Mouse (Mus musculus) cerebellum, adult 18-20 months (tissue): Measurements from ENCODE around the gene Mmp9.

Experiments used
- DNase-seq, 2 experiments: peaks; one replicate each; pipeline ENCODE4 v3.0.0; 2021

Mmp9 gene

DNA sequence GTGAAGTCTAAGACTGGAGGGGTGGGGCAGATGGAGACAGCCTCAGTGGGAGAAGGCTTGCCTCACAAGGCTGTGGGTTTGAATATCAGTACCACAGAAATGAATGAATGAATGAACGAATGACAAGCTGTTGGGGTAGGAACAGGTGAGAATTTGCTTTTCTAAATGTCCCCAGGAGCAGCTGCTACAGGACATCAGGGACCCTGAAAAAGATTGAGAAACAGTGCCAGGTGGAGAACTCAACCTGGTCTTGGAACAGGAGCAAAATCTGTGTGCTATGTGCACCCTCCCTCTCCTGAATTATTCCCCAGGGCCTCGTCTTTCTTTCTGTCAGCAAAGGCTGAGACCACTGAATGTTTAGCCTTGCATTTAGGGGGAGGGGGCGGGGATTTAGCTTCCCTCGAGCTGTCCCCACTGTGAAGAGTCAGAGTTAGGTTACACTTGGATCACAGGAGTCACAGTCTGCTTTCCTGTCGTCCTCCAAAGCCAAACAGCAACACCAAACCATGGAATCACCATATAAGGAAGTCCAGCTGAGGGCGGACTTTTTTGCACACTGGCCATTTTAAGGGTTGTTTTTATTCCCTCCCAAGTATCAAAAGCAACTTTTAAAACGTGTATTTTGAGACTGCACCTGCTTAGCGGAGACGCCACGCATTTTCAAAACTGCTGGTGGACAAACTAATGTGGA lies at the start of gene Mmp9:
Mmp9 (plus strand) TSS at position 641 of the 691 bp plus-strand sequence.
- no peak for DNase-seq

- DNase-seq: no peak
These were observed 49.3 kb upstream of the Mmp9 start for GRCm38 (mm10) chr2:164891056-164891834.

- DNase-seq: peak; percentile 70 to 71
These were observed 48.5 kb upstream of the Mmp9 start for GRCm38 (mm10) chr2:164891908-164892695.

GRCm38 (mm10) chr2:164892696-164893216 lies 47.8 kb upstream of the Mmp9 start:
- DNase-seq: peak; percentile 51 to 66

GRCm38 (mm10) chr2:164894048-164894447 lies 46.5 kb upstream of the Mmp9 start:
- no peak for DNase-seq

GRCm38 (mm10) chr2:164894644-164895043 lies 45.9 kb upstream of the Mmp9 start:
- no peak for DNase-seq

DNA sequence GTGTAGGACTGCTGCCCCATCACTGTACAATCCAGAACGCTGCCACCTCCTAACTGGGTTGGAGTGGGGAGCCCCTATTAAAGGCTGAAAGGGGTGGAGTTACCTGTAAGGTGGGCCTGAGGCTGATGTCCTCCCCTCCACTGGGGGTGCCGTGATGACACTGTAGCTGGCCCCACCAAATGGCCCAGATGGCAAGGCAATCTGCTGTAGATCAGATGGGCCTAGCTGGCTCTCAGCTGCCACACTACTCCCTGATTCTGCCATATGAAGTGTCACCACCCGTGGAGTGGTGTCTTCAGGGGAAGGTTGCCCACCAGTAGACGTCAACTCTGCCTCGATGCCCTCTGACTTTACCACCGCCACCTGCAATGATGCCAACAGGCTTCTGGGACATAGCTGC lies 44.7 kb upstream of the Mmp9 start:
- DNase-seq: no peak

DNA sequence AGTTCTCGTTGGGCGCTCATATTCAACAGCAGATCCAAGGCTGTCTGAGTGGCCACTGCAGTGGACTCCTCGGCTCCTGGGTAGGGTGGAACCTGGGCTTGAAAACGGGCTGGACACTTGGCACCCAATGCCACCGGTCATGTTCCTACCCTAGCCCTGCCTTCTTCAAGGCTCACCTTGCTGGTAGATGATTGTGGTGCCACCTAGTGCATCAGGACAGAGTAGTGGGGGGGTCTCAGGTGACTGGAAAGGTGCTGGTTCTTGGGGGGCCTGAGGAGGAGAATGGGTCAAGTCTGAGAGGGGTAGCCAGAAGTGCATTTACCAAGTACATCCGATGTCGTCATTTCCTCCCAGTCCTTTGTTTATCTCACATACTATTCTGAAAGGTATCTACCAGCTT lies 42.6 kb upstream of the Mmp9 start:
- no peak for DNase-seq

DNA sequence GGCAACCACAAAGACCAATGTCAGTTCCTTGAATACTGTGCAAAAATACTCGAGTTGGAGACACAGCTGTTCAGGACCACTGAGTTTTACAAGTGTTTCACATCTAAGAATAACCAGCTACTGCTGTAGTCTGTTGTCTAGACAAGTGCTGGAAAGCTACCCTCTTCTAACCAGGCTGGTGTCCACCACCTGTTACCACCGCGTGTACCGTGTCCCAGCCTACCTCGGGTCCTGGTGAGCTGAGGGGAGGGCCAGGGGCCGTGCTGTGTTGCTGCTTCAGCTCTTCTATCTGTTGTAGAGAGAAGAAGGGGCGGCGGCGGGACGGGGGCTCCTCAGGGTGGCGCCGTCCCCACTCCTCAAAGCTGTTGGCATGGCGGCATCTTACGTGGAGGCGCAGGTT lies 41.5 kb upstream of the Mmp9 start:
- no peak for DNase-seq

GRCm38 (mm10) chr2:164899723-164900459 lies 40.7 kb upstream of the Mmp9 start:
- no peak for DNase-seq

GRCm38 (mm10) chr2:164901380-164901779 lies 39.2 kb upstream of the Mmp9 start:
- peak; percentile 48 to 61 for DNase-seq

- DNase-seq: no peak
These were observed 37.1 kb upstream of the Mmp9 start for GRCm38 (mm10) chr2:164903496-164903895.

DNA sequence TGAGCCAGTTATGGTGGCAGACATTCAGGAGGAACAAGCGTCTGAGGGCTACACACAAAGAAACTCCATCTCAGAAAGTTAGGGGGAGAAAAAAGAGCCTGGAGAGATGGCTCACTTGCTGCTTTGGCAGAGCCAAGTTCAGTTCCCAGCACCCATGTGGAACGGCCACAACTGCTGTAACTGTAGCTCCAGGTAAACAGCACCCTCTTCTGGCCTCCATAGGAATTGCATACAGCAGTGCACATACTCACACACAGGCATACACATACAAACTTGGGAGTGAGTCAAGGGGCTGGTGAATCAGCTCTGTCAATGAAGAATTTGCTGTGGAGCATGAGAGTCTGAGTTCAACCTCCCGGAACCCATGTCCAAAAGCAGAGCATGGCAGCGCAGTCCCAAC lies 34.5 kb upstream of the Mmp9 start:
- no peak for DNase-seq

- no peak for DNase-seq
These were observed 33.1 kb upstream of the Mmp9 start for GRCm38 (mm10) chr2:164907511-164907910.

- no peak for DNase-seq
These were observed 32.6 kb upstream of the Mmp9 start for GRCm38 (mm10) chr2:164908011-164908410.

DNA sequence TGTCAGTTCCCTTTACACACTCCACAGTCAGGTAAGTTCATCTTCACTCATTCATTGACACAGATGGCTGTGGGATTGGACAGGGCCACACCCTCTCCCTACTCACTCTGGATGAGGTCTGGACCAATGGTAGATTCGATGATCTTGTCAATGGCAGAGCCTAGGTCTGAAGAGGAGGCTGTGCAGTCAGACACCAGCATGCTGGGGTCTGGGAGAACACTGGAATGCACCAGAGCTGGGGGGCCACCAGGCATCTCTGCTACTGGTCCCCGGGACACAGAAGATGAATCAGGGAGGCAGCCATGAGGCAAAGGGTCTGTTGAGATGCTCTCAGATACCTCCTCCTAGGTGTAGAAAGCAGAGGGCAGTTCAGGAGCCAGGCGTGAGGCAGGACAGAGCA lies 31.5 kb upstream of the Mmp9 start:
- no peak for DNase-seq

- DNase-seq: no peak
These were observed 31.0 kb upstream of the Mmp9 start for GRCm38 (mm10) chr2:164909542-164909941.

DNA sequence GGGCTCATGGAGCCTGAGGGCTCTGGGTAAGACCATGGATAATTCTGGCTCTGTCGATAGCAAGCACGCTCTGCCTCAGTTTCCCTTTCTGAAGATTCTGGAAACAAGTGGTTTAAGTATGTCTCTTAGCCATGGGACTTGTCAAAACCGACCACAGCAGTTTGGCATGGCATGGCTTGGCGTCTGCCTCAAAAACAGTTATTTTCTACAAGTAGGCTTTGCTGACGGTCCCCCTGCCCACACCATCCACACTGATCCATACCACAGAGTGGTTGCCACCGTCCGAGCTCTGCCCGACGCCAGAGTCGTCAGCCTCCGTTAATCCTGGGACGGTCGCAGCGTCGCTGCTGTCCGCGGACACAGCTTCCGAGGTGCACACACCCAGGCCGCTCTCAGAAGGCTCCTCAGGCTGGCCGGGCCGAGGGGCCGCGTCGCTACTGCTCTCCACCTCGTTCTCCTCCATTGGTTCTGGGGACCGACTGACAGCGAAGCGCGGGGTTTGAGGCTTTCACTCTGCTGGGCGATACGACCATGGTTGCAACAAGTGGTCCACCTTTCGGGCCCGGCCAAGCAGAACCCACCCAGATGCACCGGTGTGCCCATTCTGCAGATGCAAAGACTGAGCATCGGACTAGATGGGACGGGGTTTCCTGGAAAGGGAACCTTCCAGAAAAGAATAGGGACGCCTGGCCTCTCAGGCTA lies 30.1 kb upstream of the Mmp9 start:
- DNase-seq: peak in 1 of 2 experiments; percentile 38

GRCm38 (mm10) chr2:164911086-164912048 lies 29.2 kb upstream of the Mmp9 start, which contains the start of gene Zfp335:
Gene Zfp335, minus strand, starts transcription at chr2:164911757.
- DNase-seq: peak; percentile 90 to 96

DNA sequence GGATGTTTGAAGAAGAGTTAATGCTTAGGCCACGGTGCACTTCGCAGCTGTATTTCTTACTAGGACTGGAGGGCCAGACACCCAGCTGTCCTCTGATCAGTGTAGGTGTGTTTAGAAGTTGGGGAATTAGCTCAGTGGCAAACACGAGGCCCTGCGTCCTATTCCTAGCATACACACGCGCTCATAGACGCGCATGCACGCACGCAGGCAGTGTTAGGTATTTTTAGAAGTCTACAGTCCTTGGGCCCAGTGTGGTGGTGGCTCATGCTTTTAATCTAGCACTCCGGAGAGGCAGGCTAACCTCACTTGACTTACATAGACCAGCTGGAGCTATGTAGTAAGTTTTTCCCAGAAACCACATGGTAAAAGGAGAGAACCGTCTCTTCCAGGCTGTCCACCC lies 28.4 kb upstream of the Mmp9 start:
- DNase-seq: no peak
